Mouse (Mus musculus) lung, postnatal 0 days (tissue): ENCODE measurements at regions not wholly inside any gene's neighbourhood (a gene's known extent, or its start where the extent isn't known, plus 50 kb on each side); places are given as distances from the start of the nearest gene placed in this dataset.

Experiments
- ATAC-seq: fragments of 200-750 bp; cut with Nextera tagmentation; 2 replicates; pipeline ENCODE4 v1.8.0; 2017; ENCODE audit warnings: moderate library complexity
- DNase-seq: peaks from one replicate; pipeline ENCODE4 v3.0.0-alpha.2; 2016; ENCODE audit warnings: low spot score
- H3K27ac ChIP-seq: fragments of 300-500 bp; sonication (generic); 2 replicates; pipeline ENCODE4 v1.5.1; 2014; ENCODE audit warnings: antibody characterized with exemption, mild to moderate bottlenecking, low read length, mixed read lengths
- H3K27me3 ChIP-seq: fragments of 300-500 bp; sonication (generic); replicated peaks from 2 replicates; pipeline ENCODE4 v1.6.1; 2014; ENCODE audit warnings: low read length, mixed read lengths; ENCODE audit not compliant: insufficient read depth
- H3K36me3 ChIP-seq: fragments of 300-500 bp; sonication (generic); 2 replicates; pipeline ENCODE4 v1.6.1; 2014; ENCODE audit warnings: low read length, mixed read lengths; ENCODE audit not compliant: insufficient read depth
- H3K4me1 ChIP-seq: fragments of 300-500 bp; sonication (generic); 2 replicates; pipeline ENCODE4 v1.6.1; 2014; ENCODE audit warnings: antibody characterized with exemption, low read depth, low read length, mixed read lengths; ENCODE audit not compliant: insufficient read depth
- H3K4me2 ChIP-seq: fragments of 300-500 bp; sonication (generic); replicated peaks from 2 replicates; pipeline ENCODE4 v1.6.1; 2014; ENCODE audit warnings: low read depth, mild to moderate bottlenecking, low read length, moderate library complexity, mixed read lengths
- H3K4me3 ChIP-seq: fragments of 300-500 bp; sonication (generic); 2 replicates; pipeline ENCODE4 v1.5.1; 2014; ENCODE audit warnings: low read depth, low read length
- H3K9ac ChIP-seq: fragments of 300-500 bp; sonication (generic); replicated peaks from 2 replicates; pipeline ENCODE4 v1.6.1; 2014; ENCODE audit warnings: low read depth, mild to moderate bottlenecking
- H3K9me3 ChIP-seq: fragments of 300-500 bp; sonication (generic); 2 replicates; pipeline ENCODE4 v1.6.1; 2016; ENCODE audit warnings: low read length, mixed read lengths
- CTCF ChIP-seq: IDR thresholded peaks from 2 replicates; pipeline ENCODE4 v1.5.1; 2016; ENCODE audit warnings: antibody characterized with exemption, mild to moderate bottlenecking
- EP300 ChIP-seq: IDR thresholded peaks from 2 replicates; pipeline ENCODE4 v1.6.1; 2016; ENCODE audit warnings: antibody characterized with exemption, mild to moderate bottlenecking, control low read depth
- WGBS: fragments of 180-500 bp; shearing (Covaris S2); extraction: QIAGEN DNeasy Blood & Tissue Kit; methylation state at CpG from one replicate; pipeline ENCODE4 v1.1.7; 2014; 5-methylcytosine and 5-hydroxymethylcytosine counted together

DNA sequence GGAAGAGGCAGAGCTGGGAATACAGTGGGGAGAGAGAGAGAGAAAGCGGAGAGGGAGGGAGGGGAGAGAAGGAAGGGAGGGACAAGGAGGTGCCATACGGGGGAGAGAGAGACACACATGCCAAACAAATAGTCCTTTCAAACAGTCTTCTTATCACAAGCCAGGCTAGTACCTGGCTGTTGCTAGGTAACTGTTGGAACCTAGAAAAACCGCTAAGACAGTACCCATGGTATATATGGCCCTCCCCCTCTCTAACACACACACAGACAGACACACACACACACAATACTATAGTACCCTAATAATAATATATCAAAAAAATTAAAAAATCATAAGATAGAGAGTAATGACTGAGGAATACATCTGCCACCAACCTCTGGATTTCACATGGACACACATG, 117.4 kb upstream of the Med14 start:
- H3K9me3 ChIP-seq = no peaks in the 10 kb centered on the region
- no peak overlapping the region for H3K4me2 ChIP-seq
- ATAC-seq = no peak
- H3K9ac ChIP-seq = no peak overlapping the region
- H3K4me3 ChIP-seq = no peak overlapping the region
- 29% methylated on average over 3 of the region's 3 CpGs for WGBS
- no peaks in the 10 kb centered on the region for H3K27me3 ChIP-seq
- H3K4me1 ChIP-seq = no peaks in the 10 kb centered on the region
- no peak for TF ChIP-seq EP300
- no peak for TF ChIP-seq CTCF
- H3K27ac ChIP-seq = no peak overlapping the region
- no peak for DNase-seq
- H3K36me3 ChIP-seq = no peaks in the 10 kb centered on the region

GRCm38 (mm10) chrX:12877506-12877905, 115.6 kb upstream of the Med14 start:
- WGBS = 30% methylated on average over 4 of the region's 4 CpGs
- no peak for TF ChIP-seq CTCF
- TF ChIP-seq EP300 = no peak
- ATAC-seq (no peak), DNase-seq (no peak)
- H3K27ac ChIP-seq = no peak overlapping the region
- no peaks in the 10 kb centered on the region for H3K36me3 ChIP-seq
- no peak overlapping the region for H3K4me2 ChIP-seq
- H3K4me1 ChIP-seq = no peaks in the 10 kb centered on the region
- H3K4me3 ChIP-seq = no peak overlapping the region
- H3K9me3 ChIP-seq = no peaks in the 10 kb centered on the region
- no peaks in the 10 kb centered on the region for H3K27me3 ChIP-seq
- H3K9ac ChIP-seq = no peak overlapping the region

GRCm38 (mm10) chrX:12873698-12874144, 111.8 kb upstream of the Med14 start:
- no peak for TF ChIP-seq EP300
- TF ChIP-seq CTCF = peak; percentile 84
- Histone ChIP-seq H3K9ac (no peak overlapping the region), H3K9me3 (no peaks in the 10 kb centered on the region), H3K27me3 (no peaks in the 10 kb centered on the region), H3K36me3 (no peaks in the 10 kb centered on the region), H3K4me2 (peak overlapping the region; percentile 28; the same call in 1 of the 2 replicates), H3K27ac (no peak overlapping the region), H3K4me1 (no peaks in the 10 kb centered on the region), H3K4me3 (peak overlapping the region; percentile 15; the same call in 1 of the 2 replicates)
- peak; percentile 74 for ATAC-seq
- DNase-seq = peak; percentile 76
- 47% methylated on average over 22 of the region's 22 CpGs for WGBS

DNA sequence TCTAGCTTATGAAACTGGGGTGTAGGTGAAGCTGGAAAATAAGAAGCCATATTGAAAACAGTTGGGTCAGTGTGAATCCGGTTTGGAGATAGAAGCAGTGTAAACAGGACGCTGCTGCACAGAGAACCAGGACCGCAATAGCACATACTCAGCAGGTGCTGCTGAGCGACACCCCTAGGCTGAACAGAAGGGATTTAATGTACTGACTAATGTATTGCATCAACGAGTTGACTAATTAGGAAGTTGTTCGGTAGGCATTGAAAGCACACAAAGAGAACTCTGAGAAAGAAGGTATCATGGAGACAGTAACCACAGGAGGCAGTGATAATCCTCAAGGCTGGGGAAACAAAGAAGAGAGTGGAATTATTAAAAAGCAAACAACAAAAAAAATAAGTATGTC, 111.4 kb upstream of the Med14 start:
- peak overlapping the region; percentile 28; the same call in 1 of the 2 replicates for H3K4me2 ChIP-seq
- H3K36me3 ChIP-seq = no peaks in the 10 kb centered on the region
- H3K9ac ChIP-seq = no peak overlapping the region
- no peaks in the 10 kb centered on the region for H3K4me1 ChIP-seq
- H3K27me3 ChIP-seq = no peaks in the 10 kb centered on the region
- peak overlapping the region; percentile 15; the same call in 1 of the 2 replicates for H3K4me3 ChIP-seq
- no peak for ATAC-seq
- no peak for DNase-seq
- H3K9me3 ChIP-seq = no peaks in the 10 kb centered on the region
- TF ChIP-seq EP300 (no peak), CTCF (no peak)
- WGBS = 40% methylated on average over 6 of the region's 6 CpGs
- no peak overlapping the region for H3K27ac ChIP-seq

DNA sequence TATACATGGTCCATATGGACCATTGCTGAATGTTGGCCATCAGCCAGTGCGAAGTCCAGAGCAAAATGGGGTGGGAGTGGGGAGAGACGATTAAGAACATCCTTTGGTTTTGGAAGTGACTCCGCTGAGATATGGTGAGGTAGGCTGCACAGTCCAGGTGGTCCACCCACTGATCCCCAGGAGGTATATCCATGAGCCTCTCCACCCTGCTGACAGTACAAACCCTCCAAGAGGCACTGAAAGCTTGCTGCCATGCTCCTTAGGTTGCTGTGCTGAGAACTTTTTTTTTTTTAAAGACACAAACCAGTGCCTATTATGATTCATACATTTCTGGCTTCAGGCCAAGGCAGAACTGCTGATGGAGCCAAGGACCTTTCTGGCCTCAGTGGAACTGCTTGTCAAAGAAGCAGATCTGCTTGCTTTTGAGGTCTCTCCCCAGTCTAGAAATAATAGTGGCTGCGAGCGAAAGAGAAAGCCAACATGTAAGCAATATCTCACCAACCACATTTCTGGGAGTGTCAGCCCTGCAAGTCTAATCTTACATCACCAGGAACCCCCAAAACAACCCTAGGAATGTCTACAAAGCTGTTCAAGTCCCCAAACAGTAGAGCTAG, 105.1 kb upstream of the Med14 start:
- ATAC-seq = no peak
- no peaks in the 10 kb centered on the region for H3K4me1 ChIP-seq
- DNase-seq = no peak
- 81% methylated on average over 5 of the region's 5 CpGs for WGBS
- no peak overlapping the region for H3K9ac ChIP-seq
- no peak overlapping the region for H3K4me3 ChIP-seq
- no peaks in the 10 kb centered on the region for H3K9me3 ChIP-seq
- H3K4me2 ChIP-seq = no peak overlapping the region
- H3K27ac ChIP-seq = no peak overlapping the region
- H3K36me3 ChIP-seq = no peaks in the 10 kb centered on the region
- H3K27me3 ChIP-seq = no peaks in the 10 kb centered on the region
- TF ChIP-seq EP300 (no peak), CTCF (no peak)

GRCm38 (mm10) chrX:12866176-12866575, 104.3 kb upstream of the Med14 start:
- DNase-seq (no peak), ATAC-seq (no peak)
- no peak overlapping the region for H3K4me2 ChIP-seq
- no peak overlapping the region for H3K9ac ChIP-seq
- H3K4me3 ChIP-seq = no peak overlapping the region
- no peaks in the 10 kb centered on the region for H3K9me3 ChIP-seq
- no peak overlapping the region for H3K27ac ChIP-seq
- no peaks in the 10 kb centered on the region for H3K27me3 ChIP-seq
- no peaks in the 10 kb centered on the region for H3K4me1 ChIP-seq
- no peak for TF ChIP-seq EP300
- no peak for TF ChIP-seq CTCF
- H3K36me3 ChIP-seq = no peaks in the 10 kb centered on the region
- WGBS = 86% methylated on average over 3 of the region's 3 CpGs

GRCm38 (mm10) chrX:12860168-12860567, 98.3 kb upstream of the Med14 start:
- H3K36me3 ChIP-seq = no peaks in the 10 kb centered on the region
- H3K9me3 ChIP-seq = no peaks in the 10 kb centered on the region
- H3K4me3 ChIP-seq = no peak overlapping the region
- WGBS = 63% methylated on average over 6 of the region's 6 CpGs
- H3K4me2 ChIP-seq = no peak overlapping the region
- peak; percentile 64 for TF ChIP-seq CTCF
- TF ChIP-seq EP300 = no peak
- DNase-seq = peak; percentile 63
- H3K27ac ChIP-seq = no peak overlapping the region
- no peak overlapping the region for H3K9ac ChIP-seq
- no peaks in the 10 kb centered on the region for H3K27me3 ChIP-seq
- ATAC-seq = peak; percentile 58
- no peaks in the 10 kb centered on the region for H3K4me1 ChIP-seq
